Mouse (Mus musculus) hindbrain, embryonic 11.5 days (tissue): ENCODE data around the gene Olfr292. TPM values are rescaled to one million over a fixed set of nuclear protein-coding genes. Genes with fewer than 3 reads are reported as not detected.

Source experiments
- ATAC-seq: fragments of 200-750 bp; cut with Nextera tagmentation; 2 replicates; pipeline ENCODE4 v1.8.0; 2017; ENCODE audit warnings: mild to moderate bottlenecking, moderate TSS enrichment, moderate library complexity; ENCODE audit not compliant: low FRiP score
- DNase-seq: peaks from one replicate; pipeline ENCODE4 v3.0.0-alpha.2; 2015; ENCODE audit warnings: low spot score
- H3K27ac ChIP-seq: fragments of 300-500 bp; sonication (generic); 2 replicates; pipeline ENCODE4 v1.5.1; 2014; ENCODE audit warnings: mild to moderate bottlenecking, low read depth, low read length
- H3K27me3 ChIP-seq: fragments of 300-500 bp; sonication (generic); 2 replicates; pipeline ENCODE4 v1.6.1; 2014; ENCODE audit warnings: mild to moderate bottlenecking, low read length, moderate library complexity, mixed read lengths; ENCODE audit not compliant: control insufficient read depth, insufficient read depth
- H3K36me3 ChIP-seq: fragments of 300-500 bp; sonication (generic); 2 replicates; pipeline ENCODE4 v1.6.1; 2014; ENCODE audit warnings: mild to moderate bottlenecking, low read length, moderate library complexity, mixed read lengths; ENCODE audit not compliant: control insufficient read depth, insufficient read depth
- H3K4me1 ChIP-seq: fragments of 300-500 bp; sonication (generic); replicated peaks from 2 replicates; pipeline ENCODE4 v1.6.1; 2014; ENCODE audit warnings: low read length, mixed read lengths; ENCODE audit not compliant: control insufficient read depth, insufficient read depth
- H3K4me2 ChIP-seq: fragments of 300-500 bp; sonication (generic); replicated peaks from 2 replicates; pipeline ENCODE4 v1.6.1; 2014; ENCODE audit warnings: mild to moderate bottlenecking, low read depth, low read length
- H3K4me3 ChIP-seq: fragments of 300-500 bp; sonication (generic); 2 replicates; pipeline ENCODE4 v1.5.1; 2014; ENCODE audit warnings: low read depth, low read length
- H3K9ac ChIP-seq: fragments of 300-500 bp; sonication (generic); 2 replicates; pipeline ENCODE4 v1.6.1; 2014; ENCODE audit warnings: low read depth, low read length
- H3K9me3 ChIP-seq: fragments of 300-500 bp; sonication (generic); 2 replicates; pipeline ENCODE4 v1.6.1; 2016; ENCODE audit warnings: low read length; ENCODE audit not compliant: control insufficient read depth
- WGBS: fragments of 180-500 bp; shearing (Covaris S2); extraction: QIAGEN DNeasy Blood & Tissue Kit; methylation state at CpG from one replicate; pipeline ENCODE4 v1.1.7; 2014; 5-methylcytosine and 5-hydroxymethylcytosine counted together
- polyA plus RNA-seq: library from polyadenylated mRNA; unstranded; fragments of >200 nt; fragmentation: Nextera tagmentation; extraction: Ambion mirVana; gene quantifications from 2 replicates; pipeline ENCODE4 v1.2.1, GENCODE M21; 2014

Gene Olfr292
- polyA plus RNA-seq = not detected in 2 replicates

- no peaks in the 10 kb centered on the region for H3K9me3 ChIP-seq
- no peak within 1 kb of the TSS for H3K9ac ChIP-seq
- H3K27me3 ChIP-seq = no peaks in the 10 kb centered on the region
- H3K36me3 ChIP-seq = no peaks in the 10 kb centered on the region
- no peak for ATAC-seq
- DNase-seq = no peak
- H3K4me3 ChIP-seq = no peak within 1 kb of the TSS
- no peak within 1 kb of the TSS for H3K4me2 ChIP-seq
- no peaks in the 10 kb centered on the region for H3K4me1 ChIP-seq
- H3K27ac ChIP-seq = no peak within 1 kb of the TSS
Observed at GRCm38 (mm10) chr7:86688030-86688429, at the start of gene Olfr292. Gene Olfr292, plus strand, starts transcription at chr7:86688330.

- DNase-seq (no peak), ATAC-seq (no peak)
- no peaks in the 10 kb centered on the region for H3K9me3 ChIP-seq
Observed at GRCm38 (mm10) chr7:86648761-86649160, 39.4 kb upstream of the Olfr292 start, which contains the start of gene Olfr293. Gene Olfr293, plus strand, starts transcription at chr7:86649061.

DNA sequence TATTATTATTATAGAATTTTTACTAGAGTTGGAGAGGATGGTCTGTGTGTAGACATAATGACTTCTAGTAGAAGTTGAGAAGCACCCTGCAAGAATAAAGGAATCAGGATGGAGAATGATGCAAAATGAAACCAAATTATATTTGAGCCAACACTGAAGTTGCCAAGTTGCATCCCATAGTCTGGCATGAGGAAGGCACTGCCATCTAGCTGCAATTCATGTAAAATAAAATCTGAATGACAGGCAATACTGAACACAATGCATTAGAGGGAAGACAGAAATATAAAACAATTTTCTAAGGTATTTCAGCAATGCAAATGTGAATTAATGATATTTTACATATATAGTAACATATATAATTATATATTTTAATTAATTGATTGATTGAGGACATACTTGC is 36.9 kb downstream of the Olfr292 start:
- ATAC-seq = no peak
- no peak overlapping the region for H3K4me3 ChIP-seq
- no peaks in the 10 kb centered on the region for H3K4me1 ChIP-seq
- no peak overlapping the region for H3K27ac ChIP-seq
- H3K36me3 ChIP-seq = no peaks in the 10 kb centered on the region
- DNase-seq = no peak
- no peaks in the 10 kb centered on the region for H3K9me3 ChIP-seq
- no peaks in the 10 kb centered on the region for H3K27me3 ChIP-seq
- H3K9ac ChIP-seq = no peak overlapping the region
- H3K4me2 ChIP-seq = no peak overlapping the region

More at GRCm38 (mm10) chr7:86648761-86649160, 39.4 kb upstream of the Olfr292 start, which contains the start of gene Olfr293:
- H3K4me3 ChIP-seq = no peak within 1 kb of the TSS
- no peaks in the 10 kb centered on the region for H3K36me3 ChIP-seq
- no peak within 1 kb of the TSS for H3K9ac ChIP-seq
- 94% methylated on average over 4 of the region's 4 CpGs for WGBS
- H3K27ac ChIP-seq = no peak within 1 kb of the TSS
- no peaks in the 10 kb centered on the region for H3K4me1 ChIP-seq
- H3K27me3 ChIP-seq = no peaks in the 10 kb centered on the region
- H3K4me2 ChIP-seq = no peak within 1 kb of the TSS

Other genes with a start within 250 kb of the Olfr292 start
- not detected in 2 replicates for gene Olfr299, start 228.4 kb upstream of the Olfr292 start, polyA plus RNA-seq
- gene Olfr298, start 195.8 kb upstream of the Olfr292 start, polyA plus RNA-seq = not detected in 2 replicates
- gene Olfr297, start 168.4 kb upstream of the Olfr292 start, polyA plus RNA-seq = not detected in 2 replicates
- gene Olfr295, start 104.5 kb upstream of the Olfr292 start, polyA plus RNA-seq = not detected in 2 replicates
- not detected in 2 replicates for gene Olfr294, start 71.7 kb upstream of the Olfr292 start, polyA plus RNA-seq
- gene Olfr293, start 39.3 kb upstream of the Olfr292 start, polyA plus RNA-seq = not detected in 2 replicates
- gene Folh1, start 87.6 kb downstream of the Olfr292 start, polyA plus RNA-seq = not detected in 2 replicates
- gene Vmn2r77, start 106.7 kb downstream of the Olfr292 start, polyA plus RNA-seq = not detected in 2 replicates
- gene Vmn2r78, start 226.8 kb downstream of the Olfr292 start, polyA plus RNA-seq = not detected in 2 replicates